Mouse (Mus musculus) lung, postnatal 0 days (tissue): ENCODE measurements at regions not wholly inside any gene's neighbourhood (a gene's known extent, or its start where the extent isn't known, plus 50 kb on each side); places are given as distances from the start of the nearest gene placed in this dataset.

Experiments used
- ATAC-seq: fragments of 200-750 bp; cut with Nextera tagmentation; 2 replicates; pipeline ENCODE4 v1.8.0; 2017; ENCODE audit warnings: moderate library complexity
- DNase-seq: peaks from one replicate; pipeline ENCODE4 v3.0.0-alpha.2; 2016; ENCODE audit warnings: low spot score
- H3K27ac ChIP-seq: fragments of 300-500 bp; sonication (generic); 2 replicates; pipeline ENCODE4 v1.5.1; 2014; ENCODE audit warnings: antibody characterized with exemption, mild to moderate bottlenecking, low read length, mixed read lengths
- H3K27me3 ChIP-seq: fragments of 300-500 bp; sonication (generic); replicated peaks from 2 replicates; pipeline ENCODE4 v1.6.1; 2014; ENCODE audit warnings: low read length, mixed read lengths; ENCODE audit not compliant: insufficient read depth
- H3K36me3 ChIP-seq: fragments of 300-500 bp; sonication (generic); 2 replicates; pipeline ENCODE4 v1.6.1; 2014; ENCODE audit warnings: low read length, mixed read lengths; ENCODE audit not compliant: insufficient read depth
- H3K4me1 ChIP-seq: fragments of 300-500 bp; sonication (generic); 2 replicates; pipeline ENCODE4 v1.6.1; 2014; ENCODE audit warnings: antibody characterized with exemption, low read depth, low read length, mixed read lengths; ENCODE audit not compliant: insufficient read depth
- H3K4me2 ChIP-seq: fragments of 300-500 bp; sonication (generic); replicated peaks from 2 replicates; pipeline ENCODE4 v1.6.1; 2014; ENCODE audit warnings: low read depth, mild to moderate bottlenecking, low read length, moderate library complexity, mixed read lengths
- H3K4me3 ChIP-seq: fragments of 300-500 bp; sonication (generic); 2 replicates; pipeline ENCODE4 v1.5.1; 2014; ENCODE audit warnings: low read depth, low read length
- H3K9ac ChIP-seq: fragments of 300-500 bp; sonication (generic); replicated peaks from 2 replicates; pipeline ENCODE4 v1.6.1; 2014; ENCODE audit warnings: low read depth, mild to moderate bottlenecking
- H3K9me3 ChIP-seq: fragments of 300-500 bp; sonication (generic); 2 replicates; pipeline ENCODE4 v1.6.1; 2016; ENCODE audit warnings: low read length, mixed read lengths
- CTCF ChIP-seq: IDR thresholded peaks from 2 replicates; pipeline ENCODE4 v1.5.1; 2016; ENCODE audit warnings: antibody characterized with exemption, mild to moderate bottlenecking
- EP300 ChIP-seq: IDR thresholded peaks from 2 replicates; pipeline ENCODE4 v1.6.1; 2016; ENCODE audit warnings: antibody characterized with exemption, mild to moderate bottlenecking, control low read depth
- WGBS: fragments of 180-500 bp; shearing (Covaris S2); extraction: QIAGEN DNeasy Blood & Tissue Kit; methylation state at CpG from one replicate; pipeline ENCODE4 v1.1.7; 2014; 5-methylcytosine and 5-hydroxymethylcytosine counted together

- H3K4me1 ChIP-seq: no peaks in the 10 kb centered on the region
- no peak for TF ChIP-seq EP300
- TF ChIP-seq CTCF: no peak
- H3K4me2 ChIP-seq: no peak overlapping the region
- DNase-seq (no peak), ATAC-seq (no peak)
- H3K9me3 ChIP-seq: no peaks in the 10 kb centered on the region
- H3K27ac ChIP-seq: no peak overlapping the region
- H3K36me3 ChIP-seq: no peaks in the 10 kb centered on the region
- 70% methylated on average over 3 of the region's 3 CpGs for WGBS
- no peak overlapping the region for H3K9ac ChIP-seq
- no peak overlapping the region for H3K4me3 ChIP-seq
- no peaks in the 10 kb centered on the region for H3K27me3 ChIP-seq
Observed at GRCm38 (mm10) chr11:17377859-17378258, 120.5 kb downstream of the C1d start.

- no peak overlapping the region for H3K9ac ChIP-seq
- H3K4me1 ChIP-seq: no peaks in the 10 kb centered on the region
- H3K36me3 ChIP-seq: no peaks in the 10 kb centered on the region
- no peaks in the 10 kb centered on the region for H3K27me3 ChIP-seq
- DNase-seq (peak; percentile 21), ATAC-seq (peak; percentile 67)
- H3K4me2 ChIP-seq: no peak overlapping the region
- H3K27ac ChIP-seq: no peak overlapping the region
- WGBS: 58% methylated on average over 3 of the region's 3 CpGs
- no peak overlapping the region for H3K4me3 ChIP-seq
- no peak for TF ChIP-seq EP300
- TF ChIP-seq CTCF: no peak
- no peaks in the 10 kb centered on the region for H3K9me3 ChIP-seq
Observed at GRCm38 (mm10) chr11:17386756-17387155, 129.4 kb downstream of the C1d start.

GRCm38 (mm10) chr11:17393832-17394231, 136.5 kb downstream of the C1d start:
- Histone ChIP-seq H3K27ac (no peak overlapping the region), H3K4me3 (no peak overlapping the region), H3K4me1 (no peaks in the 10 kb centered on the region), H3K9me3 (no peaks in the 10 kb centered on the region), H3K4me2 (no peak overlapping the region), H3K9ac (no peak overlapping the region), H3K27me3 (no peaks in the 10 kb centered on the region), H3K36me3 (no peaks in the 10 kb centered on the region)
- no peak for DNase-seq
- no peak for ATAC-seq
- TF ChIP-seq CTCF (no peak), EP300 (no peak)
- 42% methylated on average over 6 of the region's 6 CpGs for WGBS

GRCm38 (mm10) chr11:17414531-17414930, 157.2 kb downstream of the C1d start:
- Histone ChIP-seq H3K4me3 (no peak overlapping the region), H3K27me3 (no peaks in the 10 kb centered on the region), H3K36me3 (no peaks in the 10 kb centered on the region), H3K9me3 (no peaks in the 10 kb centered on the region), H3K4me1 (no peaks in the 10 kb centered on the region), H3K9ac (no peak overlapping the region), H3K27ac (no peak overlapping the region), H3K4me2 (no peak overlapping the region)
- ATAC-seq (no peak), DNase-seq (no peak)
- 35% methylated on average over 1 of the region's 1 CpGs for WGBS
- TF ChIP-seq EP300 (no peak), CTCF (no peak)

- H3K27me3 ChIP-seq: no peaks in the 10 kb centered on the region
- DNase-seq: no peak
- H3K36me3 ChIP-seq: no peaks in the 10 kb centered on the region
- no peak overlapping the region for H3K27ac ChIP-seq
- no peaks in the 10 kb centered on the region for H3K9me3 ChIP-seq
- no peaks in the 10 kb centered on the region for H3K4me1 ChIP-seq
- H3K4me2 ChIP-seq: no peak overlapping the region
- WGBS: 59% methylated on average over 1 of the region's 1 CpGs
- no peak for ATAC-seq
- no peak overlapping the region for H3K9ac ChIP-seq
- H3K4me3 ChIP-seq: no peak overlapping the region
- no peak for TF ChIP-seq CTCF
- no peak for TF ChIP-seq EP300
Observed at GRCm38 (mm10) chr11:17415144-17415543, 157.8 kb downstream of the C1d start.

GRCm38 (mm10) chr11:17417656-17418289, 160.4 kb downstream of the C1d start:
- TF ChIP-seq CTCF: no peak
- TF ChIP-seq EP300: no peak
- no peak for ATAC-seq
- no peak overlapping the region for H3K9ac ChIP-seq
- H3K36me3 ChIP-seq: no peaks in the 10 kb centered on the region
- no peak for DNase-seq
- no peaks in the 10 kb centered on the region for H3K27me3 ChIP-seq
- no peak overlapping the region for H3K4me2 ChIP-seq
- H3K4me3 ChIP-seq: no peak overlapping the region
- 64% methylated on average over 4 of the region's 4 CpGs for WGBS
- no peak overlapping the region for H3K27ac ChIP-seq
- no peaks in the 10 kb centered on the region for H3K4me1 ChIP-seq
- no peaks in the 10 kb centered on the region; the same call in 1 of the 2 replicates for H3K9me3 ChIP-seq

- WGBS: 42% methylated on average over 4 of the region's 4 CpGs
- Histone ChIP-seq H3K9me3 (no peaks in the 10 kb centered on the region), H3K4me2 (no peak overlapping the region), H3K27me3 (no peaks in the 10 kb centered on the region), H3K4me1 (no peaks in the 10 kb centered on the region), H3K36me3 (no peaks in the 10 kb centered on the region), H3K4me3 (no peak overlapping the region), H3K27ac (no peak overlapping the region), H3K9ac (no peak overlapping the region)
- TF ChIP-seq CTCF: no peak
- TF ChIP-seq EP300: no peak
- ATAC-seq (no peak), DNase-seq (no peak)
Observed at GRCm38 (mm10) chr11:17442133-17442532, 184.8 kb downstream of the C1d start.
